Mouse (Mus musculus) embryo, embryonic 9.5 days (tissue): ENCODE results near the gene Hrh1.

Source experiments
- DNase-seq: peaks from one replicate; pipeline ENCODE4 v3.0.0-alpha.2; 2017; ENCODE audit errors: extremely low spot score

The Hrh1 gene

DNA sequence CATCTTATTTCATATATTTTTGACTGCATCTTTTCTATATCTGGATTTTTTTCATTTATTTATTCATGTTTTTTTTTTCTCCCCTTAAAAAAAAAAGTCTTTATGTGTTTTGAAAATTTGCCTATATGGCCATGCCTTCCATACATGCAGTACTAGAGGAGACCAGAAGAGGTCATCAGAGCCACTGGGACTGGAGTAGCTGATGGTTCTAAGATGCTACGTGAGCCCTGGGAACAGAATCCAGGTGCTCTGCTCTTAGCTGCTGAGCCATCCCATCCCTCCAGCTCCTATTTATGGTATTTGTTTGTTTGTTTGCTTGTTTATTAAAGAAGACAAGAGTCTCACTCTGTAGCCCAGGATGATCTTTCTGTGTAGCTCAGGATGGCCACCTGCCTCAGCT, 8.9 kb downstream of the Hrh1 start:
- DNase-seq: no peak

DNA sequence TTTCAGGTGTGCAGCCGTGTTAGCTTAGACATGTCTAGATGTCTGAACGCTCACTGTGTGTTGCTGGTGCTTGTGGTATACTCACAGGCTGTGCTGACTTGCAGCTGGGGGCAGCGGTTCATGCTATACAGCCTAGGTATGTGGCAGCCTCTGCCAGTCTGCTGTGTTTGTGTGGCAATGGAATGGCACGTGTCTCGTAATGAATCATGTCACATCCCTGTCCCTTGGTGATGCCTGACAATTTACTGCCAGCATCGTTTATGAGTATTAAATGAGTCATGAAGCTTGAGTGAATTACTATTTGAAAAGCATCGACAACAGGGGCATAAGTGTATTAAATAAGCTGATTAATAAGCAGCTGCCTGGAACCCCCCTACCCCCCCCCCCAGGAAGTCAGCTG, 9.3 kb downstream of the Hrh1 start:
- DNase-seq: no peak

DNA sequence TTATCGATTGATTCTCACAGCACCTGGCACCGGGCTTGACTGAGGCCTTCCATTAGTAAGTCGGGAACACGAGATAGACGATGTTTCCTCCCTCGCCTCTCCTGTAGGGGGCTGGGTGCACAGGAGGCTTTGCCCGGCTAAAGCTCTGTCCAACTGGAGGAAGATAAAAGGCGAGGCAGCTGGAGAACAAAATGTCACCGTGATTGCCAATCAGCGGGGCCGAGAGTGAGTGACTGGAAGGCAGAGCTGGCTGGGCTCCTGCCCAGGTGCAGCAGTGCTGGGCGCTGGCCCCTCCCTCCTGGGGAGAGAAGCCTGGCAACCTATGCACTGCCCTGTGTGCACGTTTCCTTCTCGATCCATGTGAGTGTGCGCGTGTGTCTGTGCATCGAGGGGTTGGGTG, 10.5 kb downstream of the Hrh1 start:
- DNase-seq: no peak

DNA sequence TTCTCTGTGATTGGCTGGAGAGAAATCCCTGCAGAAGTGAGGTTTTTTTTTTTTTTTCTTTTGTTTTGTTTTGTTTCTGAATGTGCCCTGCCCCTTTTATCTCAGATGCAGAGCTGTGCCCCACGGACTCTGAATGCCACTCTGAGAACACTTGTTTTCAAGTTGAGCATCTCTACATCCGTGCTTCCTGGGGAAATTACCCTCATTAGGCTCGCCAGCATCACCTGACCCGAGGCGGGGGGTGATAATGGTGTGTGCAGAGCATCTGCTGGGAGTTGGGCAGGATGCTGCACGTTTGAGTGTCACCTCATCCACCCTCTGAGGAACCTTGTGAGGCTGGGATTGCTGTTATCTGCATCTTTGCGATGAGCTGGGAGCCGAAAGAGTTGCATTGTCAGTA, 14.2 kb downstream of the Hrh1 start:
- DNase-seq: no peak

DNA sequence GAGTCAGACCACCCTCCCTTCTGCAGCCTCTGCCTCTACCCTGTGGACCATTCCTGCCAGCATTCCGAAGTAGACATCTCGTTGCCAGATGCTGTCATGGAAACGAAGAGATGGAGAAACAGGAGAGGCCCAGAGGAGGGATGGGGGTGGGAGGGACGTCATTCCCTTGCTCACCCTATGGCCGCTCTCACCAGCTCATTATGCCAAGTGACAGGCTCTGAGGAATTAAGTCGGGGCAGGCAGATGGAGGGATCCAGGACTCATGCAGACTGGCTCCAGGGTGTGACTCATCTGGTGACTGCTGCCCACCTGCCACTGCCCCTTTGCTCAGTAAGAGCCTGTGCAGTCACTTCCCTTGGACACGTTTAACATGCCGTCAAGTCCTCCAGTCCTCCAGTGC, 16.8 kb downstream of the Hrh1 start:
- DNase-seq: no peak

DNA sequence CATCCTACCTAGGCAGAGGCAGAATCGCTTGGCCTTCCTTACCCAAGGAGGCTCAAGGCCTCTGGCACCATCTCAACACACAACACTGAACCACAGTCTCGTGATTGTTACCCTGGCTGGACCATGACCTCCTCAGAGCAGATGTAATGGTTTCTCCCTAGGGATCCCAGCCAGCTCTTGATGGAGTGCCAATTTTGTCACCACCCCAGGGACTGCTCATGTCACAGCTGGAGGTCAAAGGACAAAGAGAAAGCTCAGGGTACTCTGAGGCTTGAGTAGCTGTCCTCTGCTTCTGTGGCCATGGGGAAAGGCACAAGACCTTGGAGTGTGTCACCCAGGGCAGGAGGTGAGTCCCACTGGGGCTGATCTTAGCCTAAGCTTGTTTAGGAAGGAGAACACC, 20.3 kb downstream of the Hrh1 start:
- DNase-seq: no peak

DNA sequence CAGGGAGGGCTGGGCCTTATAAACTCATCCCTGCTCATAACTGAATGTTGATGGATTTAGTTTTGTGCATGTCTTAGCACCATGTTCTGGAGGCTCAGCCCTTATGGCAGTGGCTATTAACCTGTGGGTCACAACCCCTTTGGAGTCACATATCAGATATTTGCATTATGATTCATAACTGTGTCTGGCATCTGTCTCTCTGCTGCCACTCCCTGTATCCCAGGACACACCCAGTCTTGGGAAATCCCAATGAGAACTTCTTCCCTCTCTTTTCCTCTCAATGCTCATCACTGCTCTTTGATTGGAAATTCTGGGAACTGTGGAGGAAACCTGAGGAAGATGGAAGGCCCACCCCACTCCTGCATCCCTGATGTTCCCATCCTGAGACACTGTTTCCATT, 23.3 kb downstream of the Hrh1 start:
- no peak for DNase-seq

DNA sequence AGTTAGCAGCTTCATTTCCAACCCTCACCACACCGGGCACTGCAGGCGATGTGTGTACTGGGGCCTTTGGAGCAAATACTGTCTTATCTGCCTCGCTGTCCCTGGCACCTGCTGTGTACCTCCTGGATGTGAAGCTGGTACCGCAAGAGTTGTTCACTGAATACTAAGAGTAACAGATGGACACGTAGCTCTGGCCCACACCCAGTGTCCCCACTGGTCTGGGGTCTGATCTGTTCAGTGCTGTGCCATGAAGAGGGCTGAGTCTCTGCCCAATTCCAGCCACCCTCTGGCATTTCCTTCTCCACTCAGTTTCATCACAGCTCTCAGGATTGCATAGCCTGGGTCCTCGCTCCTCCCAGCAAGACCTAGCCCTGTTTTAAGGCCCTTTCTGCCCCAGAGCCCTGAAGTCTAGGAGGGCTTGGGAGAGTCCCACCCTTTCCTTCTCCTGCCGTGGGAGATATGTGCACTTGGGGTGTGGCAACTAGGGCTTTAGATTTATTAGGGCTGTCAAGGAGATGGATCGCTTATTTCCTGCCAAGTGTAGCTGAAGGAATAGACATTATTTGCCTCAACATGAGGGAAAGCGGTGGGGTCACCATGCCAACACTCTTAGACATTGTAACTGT, 25.4 kb downstream of the Hrh1 start:
- DNase-seq: no peak

DNA sequence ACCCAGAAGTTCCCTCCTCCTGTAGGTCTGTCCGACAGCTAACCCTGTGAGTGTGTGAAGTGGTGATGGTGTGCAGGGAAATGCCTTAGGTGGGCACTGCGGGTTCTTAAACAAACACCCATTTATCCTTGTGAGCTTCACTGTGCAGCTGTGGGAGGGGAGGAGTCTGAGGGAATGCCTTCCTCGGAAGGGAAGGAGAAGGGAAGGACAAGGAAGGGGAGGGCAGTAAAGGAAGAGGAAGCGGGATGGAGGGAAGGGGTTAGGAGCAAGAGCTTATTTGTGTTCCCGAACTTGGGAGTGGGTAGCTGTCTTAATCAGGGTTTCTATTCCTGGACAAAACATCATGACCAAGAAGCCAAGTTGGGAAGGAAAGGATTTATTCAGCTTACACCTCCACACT, 27.6 kb downstream of the Hrh1 start:
- DNase-seq: no peak

DNA sequence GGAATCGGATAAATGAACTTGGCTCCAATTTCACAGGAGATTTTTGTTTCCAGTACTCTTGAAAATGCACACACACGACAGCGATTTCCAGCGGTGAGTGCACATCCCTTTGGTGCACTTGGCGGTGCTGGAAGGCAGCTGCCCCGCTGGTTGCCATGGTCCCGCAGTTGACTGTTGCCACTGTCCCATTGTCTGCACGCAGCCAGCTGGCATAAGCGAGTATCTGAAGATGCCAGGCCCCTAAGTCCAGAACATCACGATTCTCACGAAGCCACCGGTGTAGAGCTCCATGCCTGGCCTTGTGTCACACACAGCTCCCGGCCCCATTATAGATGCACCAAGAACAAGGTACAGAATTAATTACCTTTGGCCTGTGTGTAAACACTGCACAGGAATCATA, 29.9 kb downstream of the Hrh1 start:
- no peak for DNase-seq

DNA sequence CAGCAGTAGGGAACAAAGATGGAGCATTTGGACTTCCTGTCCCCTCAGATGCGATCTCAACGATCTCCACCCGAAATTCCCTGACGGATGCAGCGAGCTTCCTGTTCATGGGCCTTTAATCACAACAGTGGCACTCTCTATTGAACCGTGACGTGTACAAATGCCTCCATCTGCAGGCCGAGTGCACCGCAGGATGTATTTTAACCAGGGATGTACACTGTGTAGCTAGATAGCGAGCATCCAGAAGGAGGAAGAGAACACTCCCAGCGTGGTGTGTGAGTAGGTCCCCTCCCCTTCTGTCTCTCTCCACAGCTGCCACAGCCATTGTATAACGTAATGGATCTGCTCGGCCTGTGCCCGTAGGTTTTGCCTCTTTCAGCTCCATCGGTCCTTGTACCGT, 31.1 kb downstream of the Hrh1 start:
- no peak for DNase-seq

DNA sequence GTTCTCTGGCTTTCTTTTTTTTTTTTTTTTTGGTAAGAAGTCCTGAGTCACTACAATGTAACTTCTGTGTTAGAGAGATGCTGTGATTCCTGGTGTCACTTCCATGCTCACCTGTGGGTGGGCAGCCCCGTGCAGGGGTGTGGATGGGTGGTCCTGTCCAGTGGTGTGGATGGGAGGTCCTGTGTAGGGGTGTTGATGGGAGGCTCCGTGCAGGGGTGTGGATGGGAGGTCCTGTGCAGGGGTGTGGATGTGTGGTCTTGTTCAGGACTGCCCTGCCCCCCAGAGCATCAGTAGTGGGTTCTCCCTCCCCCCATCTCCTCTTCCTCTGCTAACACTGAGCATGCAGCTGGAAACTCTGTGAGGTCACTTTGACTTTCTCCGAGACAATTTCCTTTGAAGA, 34.9 kb downstream of the Hrh1 start:
- DNase-seq: no peak

DNA sequence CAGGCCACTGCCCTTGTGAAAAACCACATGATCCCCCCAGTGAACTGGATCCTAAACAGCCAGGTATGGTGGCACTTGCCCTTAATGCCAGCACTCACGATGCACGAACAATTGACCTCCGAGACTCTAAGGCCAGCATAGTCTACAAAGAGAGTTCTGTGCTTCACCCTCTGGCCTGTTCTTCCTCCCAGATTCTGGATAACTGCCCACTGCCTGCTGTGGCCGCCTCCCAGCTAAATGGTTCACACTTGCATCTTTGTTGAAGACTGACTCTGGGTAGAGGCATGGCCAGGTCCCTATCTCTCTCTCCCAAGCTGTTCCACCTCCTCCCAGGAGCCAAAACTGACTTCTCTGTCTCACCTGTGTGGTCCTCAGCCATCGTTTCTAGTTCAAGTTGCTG, 36.8 kb downstream of the Hrh1 start:
- no peak for DNase-seq

DNA sequence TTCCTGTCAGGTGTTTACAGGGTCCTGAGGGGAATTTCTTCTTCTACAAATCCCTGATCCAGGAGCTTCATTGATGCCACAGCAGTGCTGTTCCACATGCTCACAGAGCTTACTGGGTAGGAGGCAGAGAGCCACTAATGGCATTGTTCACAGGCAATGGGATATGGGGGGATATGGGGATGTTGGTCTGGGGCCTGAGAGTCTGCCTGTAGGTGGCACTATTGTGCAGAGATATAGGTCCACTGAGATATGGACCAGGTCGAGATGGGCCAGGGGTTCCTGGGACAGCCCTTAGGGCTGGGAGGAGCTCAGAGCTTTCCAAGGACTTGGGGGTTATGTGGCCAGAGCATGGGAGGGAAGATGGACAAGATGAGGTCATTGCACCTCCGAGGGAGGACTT, 42.6 kb downstream of the Hrh1 start:
- DNase-seq: no peak

DNA sequence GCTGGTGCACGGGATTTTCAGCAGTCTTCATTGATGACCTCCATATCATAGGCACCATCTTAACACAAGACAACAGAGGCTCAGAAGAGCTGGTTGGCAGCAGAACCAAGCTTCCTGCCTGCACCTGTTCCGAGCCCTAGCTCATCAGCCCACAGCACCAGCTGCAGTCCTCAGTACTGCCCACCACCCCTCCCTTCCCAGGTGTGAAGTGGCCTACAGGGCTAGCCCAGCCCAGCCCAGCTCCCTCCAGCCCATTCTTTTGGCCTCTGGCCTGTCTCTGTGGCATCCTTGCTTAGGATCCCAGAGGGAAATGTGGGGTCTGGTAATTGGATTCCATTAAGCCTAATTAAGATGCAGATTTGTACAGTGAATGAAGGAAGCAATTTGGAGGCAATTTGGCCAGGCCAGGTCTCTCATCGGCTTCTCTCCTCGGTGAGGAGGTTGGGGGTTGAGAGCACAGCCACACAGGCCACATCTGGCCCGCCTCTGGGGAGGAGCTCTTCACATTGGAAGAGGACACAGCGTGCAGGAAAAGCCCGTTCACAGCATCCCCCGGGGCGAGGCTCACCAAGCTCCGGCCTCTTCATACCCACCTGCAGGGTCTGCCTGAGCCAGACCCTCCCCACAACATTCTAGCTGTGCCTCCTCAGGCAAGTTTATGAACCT, 43.2 kb downstream of the Hrh1 start:
- DNase-seq: no peak

DNA sequence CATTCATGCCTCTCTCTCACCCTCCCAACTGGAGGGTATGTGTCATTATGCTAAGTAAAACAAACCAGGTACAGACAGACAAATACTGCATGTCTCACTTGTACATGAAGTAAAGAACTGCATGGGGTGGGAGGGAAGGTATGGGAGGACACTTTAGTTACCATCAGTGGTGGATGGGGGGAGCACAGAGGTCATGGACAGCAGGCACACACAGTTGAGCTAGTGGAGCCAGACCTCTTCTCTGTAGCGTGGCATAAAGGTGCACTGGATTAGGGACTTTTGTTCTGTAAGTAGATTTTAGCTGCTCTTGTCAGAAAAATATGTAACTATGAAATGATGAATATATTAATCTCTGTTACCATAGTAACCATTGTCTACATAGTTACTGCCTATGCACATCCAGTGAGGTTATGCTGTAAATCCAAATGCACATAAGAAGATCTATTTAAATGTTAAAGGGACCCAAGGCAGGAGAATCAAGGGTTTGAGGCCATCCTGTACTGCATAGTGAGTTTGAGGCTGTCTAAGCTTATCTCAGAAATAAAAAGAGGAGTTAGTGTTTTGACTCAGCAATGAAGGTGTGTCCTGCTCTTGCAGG, 46.6 kb downstream of the Hrh1 start:
- no peak for DNase-seq

DNA sequence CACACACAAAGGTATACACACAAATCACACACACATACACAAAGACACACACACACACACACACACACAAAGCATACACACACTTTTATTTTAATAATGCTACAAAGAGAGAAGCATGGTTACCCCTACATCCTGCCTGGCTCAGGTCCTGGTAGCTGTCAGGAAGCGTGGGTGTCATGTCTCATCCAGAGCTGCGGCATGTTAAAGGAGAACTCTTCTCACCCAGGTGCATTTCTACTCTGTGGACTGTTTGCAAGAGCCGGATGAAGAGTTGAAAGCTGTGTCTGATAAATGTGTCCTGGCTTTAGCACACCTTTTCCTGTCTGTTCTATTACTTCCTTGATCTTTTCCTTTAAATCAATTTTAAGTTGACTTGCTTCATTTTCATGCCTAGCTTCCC, 47.2 kb downstream of the Hrh1 start:
- no peak for DNase-seq

DNA sequence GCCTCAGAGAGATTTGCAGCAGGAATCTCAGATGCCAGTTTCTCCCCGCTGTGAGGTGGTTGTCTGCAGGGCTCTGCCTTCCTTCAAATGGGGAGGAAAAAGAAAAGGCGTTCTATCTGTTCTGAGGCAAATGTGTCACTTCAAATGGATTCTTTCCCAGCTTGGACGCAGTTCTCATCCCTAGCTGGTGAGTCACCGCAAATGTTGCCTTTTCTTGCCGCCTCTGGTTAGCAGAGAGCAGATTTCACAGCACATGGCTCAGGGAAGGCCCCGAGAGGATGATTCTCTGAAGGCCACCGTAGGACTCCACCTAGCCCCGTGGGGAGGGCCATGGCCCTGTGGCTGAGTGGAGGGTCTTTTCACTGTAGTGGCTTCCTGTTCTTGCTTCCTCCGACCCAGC, 51.2 kb downstream of the Hrh1 start:
- DNase-seq: no peak

DNA sequence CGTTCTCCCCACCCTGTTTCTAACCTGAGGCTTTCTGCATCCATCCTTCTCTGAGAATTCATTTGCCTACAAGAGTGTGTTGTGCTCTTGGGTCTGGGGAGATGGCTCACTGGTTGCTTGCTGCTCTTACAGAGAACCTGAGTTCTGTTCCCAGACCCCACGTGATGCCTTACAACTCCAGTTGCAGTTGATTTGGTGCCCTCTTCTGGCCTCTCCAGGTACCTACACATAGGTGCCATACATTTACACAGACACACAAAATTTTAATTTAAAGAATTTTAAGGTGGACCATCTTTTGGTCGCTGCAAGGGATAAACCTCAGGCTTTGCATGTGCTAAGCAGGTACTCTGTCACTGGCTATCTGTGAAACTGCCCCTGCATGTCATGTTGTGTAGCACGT, 57.5 kb downstream of the Hrh1 start:
- no peak for DNase-seq

DNA sequence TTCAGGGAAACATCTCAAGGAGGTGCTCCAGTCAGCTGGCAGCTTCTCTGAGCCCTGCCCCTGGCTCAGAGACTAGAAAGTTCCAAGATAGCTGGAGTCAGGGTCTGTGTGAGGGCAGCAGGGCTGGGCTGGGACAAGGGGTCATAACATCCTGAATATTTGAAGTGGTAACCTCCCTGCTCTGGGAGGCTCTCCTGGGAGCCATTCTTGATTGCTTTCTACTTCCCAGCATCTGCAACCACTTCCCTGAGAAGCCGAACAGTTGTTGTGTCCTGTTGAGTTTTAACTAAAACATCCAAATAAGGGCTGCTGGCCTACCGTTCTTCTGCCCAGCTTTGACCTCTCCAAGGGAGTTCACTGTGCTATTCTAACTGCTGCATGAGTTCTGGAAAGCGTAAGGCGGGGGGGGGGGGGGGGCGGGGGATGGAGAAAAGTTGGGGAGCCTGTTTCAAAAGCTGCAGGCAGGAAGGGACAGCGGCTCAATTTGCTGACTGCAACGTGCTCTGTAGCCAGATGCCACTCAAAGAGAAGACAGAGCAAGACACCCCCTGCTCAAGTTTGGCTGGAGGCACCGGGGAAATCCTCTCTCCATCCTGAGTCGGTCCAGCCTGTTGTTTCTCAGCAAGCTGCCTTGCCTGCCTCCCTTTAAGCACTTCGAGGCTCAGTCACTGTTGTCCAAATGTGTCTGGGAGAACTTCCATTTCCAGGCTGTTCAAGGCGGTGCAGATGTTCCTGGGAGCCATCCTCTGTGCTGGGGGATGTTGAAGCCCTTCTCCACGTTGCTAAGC, 58.7 kb downstream of the Hrh1 start:
- no peak for DNase-seq

DNA sequence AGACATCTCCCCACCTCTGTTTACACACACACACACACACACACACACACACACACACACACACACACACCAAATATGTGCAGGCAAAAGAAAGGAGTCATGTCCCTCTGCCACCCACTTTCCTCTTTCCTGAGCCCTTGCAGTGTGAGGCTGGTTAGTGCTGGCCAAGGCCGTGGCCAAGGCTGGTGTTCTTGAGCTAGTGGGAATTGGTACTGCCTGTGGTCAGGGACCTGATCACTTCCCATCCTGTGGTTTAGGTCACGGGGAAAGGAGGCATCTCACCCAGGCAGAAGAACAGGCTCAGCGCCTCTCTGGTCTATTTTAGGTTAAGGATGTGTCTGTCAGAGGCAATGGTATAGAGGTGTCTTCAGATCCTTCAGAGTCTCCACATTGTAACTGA, 59.6 kb downstream of the Hrh1 start:
- DNase-seq: no peak

DNA sequence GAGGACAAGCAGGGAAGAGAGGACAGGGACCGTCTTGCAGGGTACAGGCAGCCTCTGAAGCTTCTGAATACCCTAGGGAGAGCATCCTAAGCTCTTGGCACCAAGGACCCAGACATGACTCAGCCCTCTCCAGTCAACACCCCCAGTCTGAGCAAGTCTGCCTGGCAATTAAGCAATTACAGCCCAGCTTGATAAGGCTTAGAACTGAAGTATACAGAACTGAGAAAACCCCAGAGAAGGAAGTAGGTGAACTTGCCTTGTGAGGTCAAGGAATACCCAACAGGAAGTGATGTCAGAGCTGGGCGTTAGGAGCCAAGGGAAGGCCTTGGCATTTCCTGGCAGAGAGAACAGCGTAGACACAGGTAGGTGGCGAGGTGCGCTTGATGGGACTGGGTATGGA, 60.5 kb downstream of the Hrh1 start:
- no peak for DNase-seq

DNA sequence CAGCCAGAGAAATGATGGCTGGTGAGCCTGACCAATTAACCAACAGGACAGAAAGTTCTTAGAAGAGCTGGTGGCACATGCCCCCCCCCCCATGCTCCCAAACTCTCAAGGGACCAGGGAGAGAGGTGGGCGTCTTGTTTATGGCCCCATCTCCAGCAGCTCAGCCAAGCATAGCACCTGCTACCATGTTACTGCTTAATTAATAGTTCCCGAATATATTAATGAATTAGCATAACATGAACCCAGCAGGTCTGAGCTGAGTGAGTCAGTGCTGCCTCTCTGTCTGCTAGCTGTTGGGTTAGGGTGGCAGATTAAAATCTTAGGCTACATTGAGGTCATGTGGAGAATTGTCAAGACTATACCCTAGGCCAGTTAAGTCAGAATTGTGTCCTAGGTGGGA, 62.2 kb downstream of the Hrh1 start:
- no peak for DNase-seq
